Mouse (Mus musculus): ENCODE measurements at regions not wholly inside any gene's neighbourhood (a gene's known extent, or its start where the extent isn't known, plus 50 kb on each side); places are given as distances from the start of the nearest gene placed in this dataset.

GRCm38 (mm10) chr15:67901191-67901601 is 1400.5 kb upstream of the Lrrc6 start:
- DNase-seq (ENCODE audit: low spot score): no peak

- DNase-seq (ENCODE audit: low spot score): no peak
These were observed 1399.1 kb upstream of the Lrrc6 start for GRCm38 (mm10) chr15:67899772-67900171.

GRCm38 (mm10) chr15:67898959-67899403 is 1398.3 kb upstream of the Lrrc6 start:
- DNase-seq (ENCODE audit: low spot score): no peak

GRCm38 (mm10) chr15:67892066-67892465 is 1391.4 kb upstream of the Lrrc6 start:
- no peak for DNase-seq (ENCODE audit: low spot score)

- DNase-seq (ENCODE audit: low spot score): no peak
These were observed 1390.0 kb upstream of the Lrrc6 start for GRCm38 (mm10) chr15:67890612-67891304.

- DNase-seq (ENCODE audit: low spot score): no peak
These were observed 1387.8 kb upstream of the Lrrc6 start for GRCm38 (mm10) chr15:67888548-67888947.

GRCm38 (mm10) chr15:67855291-67855690 is 1354.6 kb upstream of the Lrrc6 start:
- DNase-seq (ENCODE audit: low spot score): no peak

GRCm38 (mm10) chr15:67850118-67850517 is 1349.4 kb upstream of the Lrrc6 start:
- DNase-seq (ENCODE audit: low spot score): no peak

- DNase-seq (ENCODE audit: low spot score): no peak
These were observed 1345.0 kb upstream of the Lrrc6 start for GRCm38 (mm10) chr15:67845707-67846106.

GRCm38 (mm10) chr15:67840671-67841070 is 1340.0 kb upstream of the Lrrc6 start:
- peak; percentile 1 for DNase-seq (ENCODE audit: low spot score)

GRCm38 (mm10) chr15:67825796-67826484 is 1325.2 kb upstream of the Lrrc6 start:
- no peak for DNase-seq (ENCODE audit: low spot score)

- no peak for DNase-seq (ENCODE audit: low spot score)
These were observed 1322.5 kb upstream of the Lrrc6 start for GRCm38 (mm10) chr15:67823226-67823625.

GRCm38 (mm10) chr15:67799871-67800270 is 1299.2 kb upstream of the Lrrc6 start:
- no peak for DNase-seq (ENCODE audit: low spot score)

GRCm38 (mm10) chr15:67795578-67795977 is 1294.9 kb upstream of the Lrrc6 start:
- no peak for DNase-seq (ENCODE audit: low spot score)

- no peak for DNase-seq (ENCODE audit: low spot score)
These were observed 1292.1 kb upstream of the Lrrc6 start for GRCm38 (mm10) chr15:67792822-67793221.

GRCm38 (mm10) chr15:67788587-67788986 is 1287.9 kb upstream of the Lrrc6 start:
- DNase-seq (ENCODE audit: low spot score): no peak

- DNase-seq (ENCODE audit: low spot score): no peak
These were observed 1284.9 kb upstream of the Lrrc6 start for GRCm38 (mm10) chr15:67785583-67785982.

GRCm38 (mm10) chr15:67783754-67784153 is 1283.0 kb upstream of the Lrrc6 start:
- DNase-seq (ENCODE audit: low spot score): no peak

GRCm38 (mm10) chr15:67782505-67782904 is 1281.8 kb upstream of the Lrrc6 start:
- DNase-seq (ENCODE audit: low spot score): no peak

- no peak for DNase-seq (ENCODE audit: low spot score)
These were observed 1280.1 kb upstream of the Lrrc6 start for GRCm38 (mm10) chr15:67780856-67781255.

- DNase-seq (ENCODE audit: low spot score): no peak
These were observed 1266.9 kb upstream of the Lrrc6 start for GRCm38 (mm10) chr15:67767624-67768023.

GRCm38 (mm10) chr15:67759221-67759620 is 1258.5 kb upstream of the Lrrc6 start:
- DNase-seq (ENCODE audit: low spot score): no peak

- DNase-seq (ENCODE audit: low spot score): no peak
These were observed 1249.9 kb upstream of the Lrrc6 start for GRCm38 (mm10) chr15:67750582-67750981.

GRCm38 (mm10) chr15:67743332-67743731 is 1242.6 kb upstream of the Lrrc6 start:
- DNase-seq (ENCODE audit: low spot score): no peak

Data from yolk sac, embryonic 10.5 days (tissue).